Mouse (Mus musculus): Measurements from ENCODE around the gene Mafg. TPM values are rescaled to one million over a fixed set of nuclear protein-coding genes. Genes with fewer than 3 reads are reported as not detected.

Gene Mafg
- polyA plus RNA-seq, 1 experiment from 2014 or later, result 28.6 TPM

- H3K9me3 ChIP-seq (ENCODE audit: low read depth, low read length), result no peaks in the 10 kb centered on the region
- peak; percentile 96 for ATAC-seq (ENCODE audit: insufficient read depth)
- under 1% methylated on average over 82 of the region's 83 CpGs for WGBS
Measured at GRCm38 (mm10) chr11:120672687-120673593, 39.5 kb upstream of the Mafg start, which contains the start of gene Aspscr1. Aspscr1 (plus strand) TSS chr11:120672973.

DNA sequence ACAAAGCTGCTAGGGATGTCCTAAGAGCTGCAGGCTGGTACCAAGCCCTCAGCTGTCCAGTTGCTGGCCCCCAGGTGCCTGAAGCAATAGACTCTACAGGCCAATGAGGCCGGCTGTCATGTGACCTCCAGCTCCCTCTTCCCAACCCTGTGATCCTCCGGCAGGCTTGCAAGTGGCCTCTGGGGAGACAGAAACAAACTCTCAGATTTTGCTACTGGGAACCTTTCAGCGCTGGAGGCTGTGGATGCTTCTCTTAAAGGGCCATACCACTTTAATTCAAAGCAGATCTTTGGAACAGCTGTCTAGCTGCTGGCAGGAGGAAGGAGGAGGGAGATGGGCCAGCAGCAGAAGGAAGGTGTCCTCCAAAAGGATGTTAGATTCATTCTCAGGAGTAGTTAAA lies 33.2 kb upstream of the Mafg start:
- Histone ChIP-seq H3K4me3 (ENCODE audit: low read depth, low read length) (no peak overlapping the region), H3K9ac (no peak overlapping the region), H3K27ac (ENCODE audit: low read depth) (no peak overlapping the region), H3K9me3 (ENCODE audit: low read depth, low read length) (no peaks in the 10 kb centered on the region), H3K4me2 (no peak overlapping the region), H3K36me3 (ENCODE audit: insufficient read depth) (no peaks in the 10 kb centered on the region), H3K27me3 (ENCODE audit: insufficient read depth, low read length) (peaks cover 13% of the 10 kb centered on the region), H3K4me1 (ENCODE audit: insufficient read depth) (no peaks in the 10 kb centered on the region)
- DNase-seq (no peak), ATAC-seq (ENCODE audit: insufficient read depth) (no peak)
- no peak for TF ChIP-seq CTCF (IDR thresholded peaks at IDR 0.05; ENCODE audit: low read depth)
- 4% methylated on average over 3 of the region's 3 CpGs for WGBS

More at GRCm38 (mm10) chr11:120672687-120673593, 39.5 kb upstream of the Mafg start, which contains the start of gene Aspscr1:
- H3K4me3 ChIP-seq (ENCODE audit: low read depth, low read length), result peak within 1 kb of the TSS; percentile 70
- 0 out of 2 replicates have a peak, but pooled peaks have one; percentile 3 for TF ChIP-seq CTCF (IDR thresholded peaks at IDR 0.05; ENCODE audit: low read depth)
- no peaks in the 10 kb centered on the region for H3K27me3 ChIP-seq (ENCODE audit: insufficient read depth, low read length)
- peak within 1 kb of the TSS; percentile 88 for H3K27ac ChIP-seq (ENCODE audit: low read depth)
- H3K4me1 ChIP-seq (ENCODE audit: insufficient read depth), result peaks cover 7% of the 10 kb centered on the region
- H3K9ac ChIP-seq, result peak within 1 kb of the TSS; percentile 72
- peak; percentile 98 for DNase-seq
- H3K36me3 ChIP-seq (ENCODE audit: insufficient read depth), result peaks cover 11% of the 10 kb centered on the region; the same call in 1 of the 2 replicates
- peak within 1 kb of the TSS; percentile 98 for H3K4me2 ChIP-seq

DNA sequence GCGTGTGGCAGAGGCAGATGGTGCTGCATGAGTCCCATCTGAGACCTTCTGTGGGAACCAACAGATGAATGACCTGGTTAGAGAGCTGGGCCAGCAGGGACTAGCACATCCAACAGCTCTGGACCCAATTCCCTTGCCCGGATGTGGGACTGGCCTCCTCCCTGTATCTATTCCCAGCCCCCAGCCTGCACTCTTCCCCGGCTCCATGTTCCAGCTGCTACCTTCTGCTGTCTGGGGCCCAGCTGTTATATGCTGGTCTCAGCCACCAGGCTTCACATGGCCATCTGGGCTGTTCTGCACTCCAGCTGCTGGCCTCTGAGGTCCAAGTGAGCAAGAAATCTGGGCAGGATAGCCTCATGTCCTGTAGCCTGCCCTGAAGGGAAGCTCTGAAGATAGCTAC lies 32.0 kb upstream of the Mafg start:
- no peak for TF ChIP-seq CTCF (IDR thresholded peaks at IDR 0.05; ENCODE audit: low read depth)
- 0 out of 2 replicates have a peak, but pooled peaks cover 2% of the 10 kb centered on the region for H3K4me1 ChIP-seq (ENCODE audit: insufficient read depth)

DNA sequence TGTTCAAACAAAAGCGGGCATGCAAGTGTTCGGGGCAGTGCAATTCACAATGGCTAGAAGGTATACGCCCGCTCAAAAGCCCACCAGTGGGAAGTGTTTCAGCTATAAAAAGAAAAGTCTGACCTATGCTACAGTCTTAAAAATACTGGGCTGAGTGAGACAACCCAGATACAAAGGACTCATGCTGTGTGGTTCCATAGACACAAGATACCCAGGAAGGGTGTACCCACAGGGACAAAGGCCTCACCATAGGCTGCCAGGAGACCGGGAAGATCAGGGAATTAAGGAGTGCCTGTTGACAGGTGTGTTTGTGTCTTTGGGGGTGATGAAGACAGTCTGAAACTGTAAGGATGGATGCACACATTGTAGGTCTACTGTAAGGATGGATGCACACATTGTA lies 30.3 kb upstream of the Mafg start:
- H3K9me3 ChIP-seq (ENCODE audit: low read depth, low read length), result no peaks in the 10 kb centered on the region
- H3K9ac ChIP-seq, result no peak overlapping the region
- no peak overlapping the region for H3K4me2 ChIP-seq
- no peak for DNase-seq
- no peaks in the 10 kb centered on the region for H3K36me3 ChIP-seq (ENCODE audit: insufficient read depth)
- ATAC-seq (ENCODE audit: insufficient read depth), result no peak
- H3K27me3 ChIP-seq (ENCODE audit: insufficient read depth, low read length), result peaks cover 42% of the 10 kb centered on the region
- no peak for TF ChIP-seq CTCF (IDR thresholded peaks at IDR 0.05; ENCODE audit: low read depth)
- H3K4me3 ChIP-seq (ENCODE audit: low read depth, low read length), result no peak overlapping the region
- WGBS, result 84% methylated on average over 5 of the region's 5 CpGs
- no peak overlapping the region for H3K27ac ChIP-seq (ENCODE audit: low read depth)
- H3K4me1 ChIP-seq (ENCODE audit: insufficient read depth), result peaks cover 7% of the 10 kb centered on the region; the same call in 1 of the 2 replicates

More for the DNA sequence above, 32.0 kb upstream of the Mafg start:
- H3K27ac ChIP-seq (ENCODE audit: low read depth), result no peak overlapping the region
- ATAC-seq (ENCODE audit: insufficient read depth) (peak; percentile 75), DNase-seq (peak; percentile 73)
- H3K9me3 ChIP-seq (ENCODE audit: low read depth, low read length), result no peaks in the 10 kb centered on the region
- no peak overlapping the region for H3K4me3 ChIP-seq (ENCODE audit: low read depth, low read length)
- no peaks in the 10 kb centered on the region for H3K36me3 ChIP-seq (ENCODE audit: insufficient read depth)
- WGBS, result 61% methylated on average over 3 of the region's 3 CpGs
- H3K4me2 ChIP-seq, result no peak overlapping the region
- H3K9ac ChIP-seq, result no peak overlapping the region
- peaks cover 25% of the 10 kb centered on the region for H3K27me3 ChIP-seq (ENCODE audit: insufficient read depth, low read length)

DNA sequence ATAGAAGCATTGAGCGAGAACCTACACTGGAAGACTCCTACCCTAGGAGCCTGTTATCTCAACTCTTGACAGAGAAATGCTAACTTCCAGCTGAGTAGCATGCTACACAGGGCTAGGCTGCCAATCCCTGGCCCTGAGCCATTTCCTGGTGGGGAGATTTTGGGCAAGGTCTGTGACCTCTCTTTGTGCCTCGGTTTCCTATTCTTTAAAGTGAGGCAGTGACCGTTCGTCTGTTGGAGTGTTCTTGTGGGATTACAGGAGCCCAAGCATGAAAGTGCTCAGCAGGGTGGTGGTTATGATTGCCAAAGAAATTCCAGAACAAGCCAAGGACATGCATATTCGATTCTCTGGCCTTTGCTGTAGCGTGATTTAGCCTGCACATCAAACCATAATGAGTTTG lies 29.4 kb upstream of the Mafg start:
- Histone ChIP-seq H3K4me3 (ENCODE audit: low read depth, low read length) (no peak overlapping the region), H3K4me1 (ENCODE audit: insufficient read depth) (peaks cover 7% of the 10 kb centered on the region; the same call in 1 of the 2 replicates), H3K36me3 (ENCODE audit: insufficient read depth) (no peaks in the 10 kb centered on the region), H3K27me3 (ENCODE audit: insufficient read depth, low read length) (peaks cover 51% of the 10 kb centered on the region), H3K9me3 (ENCODE audit: low read depth, low read length) (no peaks in the 10 kb centered on the region), H3K27ac (ENCODE audit: low read depth) (no peak overlapping the region), H3K9ac (no peak overlapping the region), H3K4me2 (no peak overlapping the region)
- 61% methylated on average over 6 of the region's 6 CpGs for WGBS
- ATAC-seq (ENCODE audit: insufficient read depth) (no peak), DNase-seq (no peak)
- TF ChIP-seq CTCF (IDR thresholded peaks at IDR 0.05; ENCODE audit: low read depth), result no peak

DNA sequence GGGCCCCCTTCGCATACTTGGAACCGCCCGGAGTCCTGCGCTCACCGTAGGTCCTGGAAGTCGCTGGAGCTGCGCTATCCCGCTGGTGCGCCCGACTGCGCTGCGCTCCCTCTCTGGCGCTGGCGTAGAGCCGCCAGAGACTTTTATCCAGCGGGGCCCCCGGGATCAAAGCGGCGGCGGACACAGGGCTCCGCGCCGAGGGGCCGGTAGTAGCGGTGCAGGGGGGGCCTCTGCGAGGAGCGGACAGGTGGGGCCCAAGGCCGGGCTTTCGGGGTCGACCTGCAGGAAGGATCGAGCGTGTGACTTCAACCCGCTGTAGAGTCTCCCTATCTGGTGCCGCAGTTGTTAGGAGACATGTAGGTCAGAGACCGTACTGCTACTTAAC lies 27.7 kb upstream of the Mafg start, which contains the start of gene Notum:
Notum (minus strand) TSS at position 100 of the 385 bp plus-strand sequence.
- H3K27me3 ChIP-seq (ENCODE audit: insufficient read depth, low read length), result peaks cover 58% of the 10 kb centered on the region
- peak within 1 kb of the TSS; percentile 47 for H3K4me3 ChIP-seq (ENCODE audit: low read depth, low read length)
- peak within 1 kb of the TSS; percentile 43 for H3K9ac ChIP-seq
- no peak for TF ChIP-seq CTCF (IDR thresholded peaks at IDR 0.05; ENCODE audit: low read depth)
- H3K27ac ChIP-seq (ENCODE audit: low read depth), result no peak within 1 kb of the TSS
- ATAC-seq (ENCODE audit: insufficient read depth) (peak; percentile 29; the same call in 1 of the 2 replicates), DNase-seq (peak; percentile 42)
- under 1% methylated on average over 35 of the region's 35 CpGs for WGBS
- peaks cover 7% of the 10 kb centered on the region; the same call in 1 of the 2 replicates for H3K4me1 ChIP-seq (ENCODE audit: insufficient read depth)
- no peaks in the 10 kb centered on the region for H3K9me3 ChIP-seq (ENCODE audit: low read depth, low read length)
- H3K4me2 ChIP-seq, result peak within 1 kb of the TSS; percentile 72
- H3K36me3 ChIP-seq (ENCODE audit: insufficient read depth), result no peaks in the 10 kb centered on the region
